Mouse (Mus musculus): Measurements from ENCODE around the gene Tyro3. TPM values are rescaled to one million over a fixed set of nuclear protein-coding genes. Genes with fewer than 3 reads are reported as not detected.

Tyro3 gene
- 0.12 TPM in 1 of 2 replicates, not detected in the other for total RNA-seq (2017)

DNA sequence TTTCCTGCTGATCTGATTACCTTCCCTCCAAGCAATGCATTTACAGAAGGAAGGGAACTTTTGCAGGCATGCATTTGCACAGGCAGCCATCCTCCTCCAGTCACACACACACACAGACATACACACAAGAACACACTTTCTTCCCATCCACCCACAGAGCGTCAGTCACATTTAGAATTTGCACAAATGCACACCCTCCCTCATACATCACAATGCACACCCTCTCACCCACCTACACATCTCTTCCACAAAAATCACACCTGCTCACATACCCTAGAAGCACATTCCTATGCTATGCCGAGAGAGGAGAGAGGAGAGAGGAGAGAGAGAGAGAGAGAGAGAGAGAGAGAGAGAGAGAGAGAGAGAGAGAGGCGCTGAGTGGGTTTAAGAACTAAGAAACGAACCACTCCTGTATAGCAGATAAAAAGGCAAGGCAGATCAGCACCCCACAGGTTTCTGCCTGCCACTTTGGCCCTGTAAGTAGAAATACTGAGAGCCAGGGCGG lies at the start of gene Tyro3:
TSS of gene Tyro3 (plus strand) at position 455 of the 505 bp plus-strand sequence.
- no peak for ATAC-seq (ENCODE audit: extremely low read depth, insufficient number of reproducible peaks, low FRiP score, poor library complexity, severe bottlenecking)

DNA sequence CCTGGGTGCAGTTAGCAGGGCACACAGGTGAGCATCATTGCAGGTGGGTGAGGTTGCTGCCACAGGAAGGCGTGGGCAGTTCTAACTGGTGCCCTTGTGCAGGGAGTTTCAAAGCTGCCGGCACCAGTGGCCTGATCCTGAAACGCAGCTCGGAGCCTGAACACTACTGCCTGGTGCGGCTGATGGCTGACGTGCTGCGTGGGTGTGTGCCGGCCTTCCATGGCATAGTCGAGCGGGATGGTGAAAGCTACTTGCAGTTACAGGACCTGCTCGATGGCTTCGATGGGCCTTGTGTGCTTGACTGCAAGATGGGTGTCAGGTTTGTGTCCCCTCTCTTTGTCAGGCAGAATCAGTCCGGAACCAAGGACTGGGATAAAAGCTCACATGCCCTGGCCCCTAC lies 48.3 kb upstream of the Tyro3 start:
- no peak for ATAC-seq (ENCODE audit: extremely low read depth, insufficient number of reproducible peaks, low FRiP score, poor library complexity, severe bottlenecking)

DNA sequence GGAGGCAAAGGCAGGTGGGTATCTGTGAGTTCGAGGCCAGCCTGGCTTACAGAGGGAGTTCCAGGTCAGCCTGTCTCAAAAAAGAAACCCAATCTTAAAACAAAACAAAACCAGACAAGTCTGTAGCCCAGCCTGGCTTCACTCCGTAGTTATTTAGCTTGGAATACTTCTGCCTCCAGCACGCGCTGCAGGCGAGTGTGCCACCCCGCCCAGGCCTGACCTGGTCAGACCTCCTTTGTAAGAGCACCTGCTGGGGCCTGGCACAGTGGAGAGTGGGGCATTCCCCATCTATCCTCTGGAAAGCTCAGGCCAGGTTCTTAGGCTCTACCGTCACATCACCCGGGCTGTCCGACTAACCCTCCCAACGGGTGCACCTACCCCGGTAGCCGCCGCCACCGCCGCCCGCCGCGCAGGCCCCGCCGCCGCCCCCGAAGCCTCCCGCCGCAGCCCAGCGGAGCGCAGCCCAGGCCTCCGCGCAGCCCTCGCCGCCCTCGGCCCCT lies 39.9 kb upstream of the Tyro3 start:
- ATAC-seq (ENCODE audit: extremely low read depth, insufficient number of reproducible peaks, low FRiP score, poor library complexity, severe bottlenecking): no peak

DNA sequence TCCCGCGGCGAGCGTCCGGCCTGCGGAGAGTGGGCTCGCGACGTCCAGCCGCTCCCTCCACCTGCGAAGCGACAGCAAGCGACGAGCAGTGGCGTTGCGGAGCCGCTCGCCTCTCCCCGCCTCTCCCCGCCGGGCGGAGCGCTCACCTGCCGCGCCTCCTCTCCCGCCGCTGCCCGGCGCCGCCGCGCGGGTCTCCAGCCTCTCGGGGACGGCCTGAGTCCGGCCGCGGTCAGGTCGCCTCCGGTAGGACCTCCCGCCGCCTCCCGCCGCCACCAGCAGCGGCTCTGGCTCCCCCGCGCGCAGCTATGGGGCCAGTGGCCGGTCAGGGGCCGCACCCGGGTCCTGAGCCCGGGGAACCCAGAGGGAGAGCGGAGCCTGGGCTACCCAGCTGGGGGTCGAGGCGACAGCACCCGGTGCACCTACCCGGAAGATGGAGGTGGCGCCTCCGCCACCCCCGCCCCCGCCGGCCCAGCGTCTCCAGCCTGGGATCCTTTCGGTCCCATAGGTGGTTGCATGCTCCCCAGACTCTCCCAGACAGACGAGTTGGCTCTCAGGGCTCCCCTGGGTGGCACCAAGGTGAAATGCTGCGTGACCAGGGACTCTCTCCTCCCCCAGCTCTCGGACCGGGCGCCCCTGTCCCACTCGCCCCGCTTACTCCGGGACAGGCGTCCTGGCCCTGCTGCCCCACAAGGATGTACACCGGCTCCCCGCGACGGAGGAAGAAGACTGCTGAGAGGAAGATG lies 39.3 kb upstream of the Tyro3 start:
- ATAC-seq (ENCODE audit: extremely low read depth, insufficient number of reproducible peaks, low FRiP score, poor library complexity, severe bottlenecking): 0 out of 2 replicates have a peak, but pooled peaks have one; percentile 6

DNA sequence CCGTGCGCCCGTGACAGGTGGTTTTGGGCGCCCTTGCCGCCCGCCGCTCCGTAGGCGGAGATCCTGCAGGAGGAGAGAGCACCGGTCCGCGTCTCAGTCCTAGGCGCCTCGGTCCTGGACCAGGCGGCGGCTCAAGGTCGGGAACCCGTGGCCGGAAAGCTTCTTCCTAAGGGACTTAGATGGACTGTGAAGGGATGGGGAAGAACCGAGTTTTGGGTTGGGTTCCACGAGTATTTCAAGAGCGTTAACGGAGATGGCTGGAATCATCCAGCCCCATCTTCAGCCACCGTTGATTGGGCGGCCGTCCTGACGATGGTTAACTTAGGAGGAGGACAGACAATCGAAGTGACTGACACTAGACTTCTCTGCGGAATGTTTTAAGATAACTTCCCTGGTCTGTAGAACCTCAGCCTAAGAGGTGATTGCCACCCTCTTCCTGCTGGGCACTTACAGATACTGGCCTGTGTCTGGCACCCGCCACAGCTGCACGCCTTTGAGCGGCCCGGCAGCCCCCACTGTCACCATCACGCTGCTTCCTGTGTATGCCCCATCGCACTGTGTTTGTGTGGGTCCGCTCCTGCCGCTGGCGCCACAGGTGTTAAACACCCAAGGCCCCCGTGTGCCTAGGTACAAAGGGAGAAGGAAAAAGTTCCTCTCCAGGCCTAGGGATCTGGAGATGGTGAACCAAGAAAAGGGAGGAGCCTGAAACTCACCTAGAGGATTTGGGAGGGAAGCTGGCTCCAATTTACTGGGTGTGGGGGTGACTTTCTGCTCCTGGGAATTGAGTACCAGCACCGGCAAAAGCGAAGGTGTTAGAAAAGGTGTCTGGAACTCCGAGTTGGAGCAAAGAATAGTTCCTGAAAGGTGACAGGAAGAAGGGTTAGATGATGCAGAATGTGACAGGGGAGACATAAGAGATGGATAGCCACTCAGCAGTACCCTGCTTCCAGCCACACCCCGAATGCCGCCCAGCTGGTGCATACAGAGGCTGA lies 38.4 kb upstream of the Tyro3 start:
- ATAC-seq (ENCODE audit: extremely low read depth, insufficient number of reproducible peaks, low FRiP score, poor library complexity, severe bottlenecking): peak; percentile 45; the same call in 1 of the 2 replicates

DNA sequence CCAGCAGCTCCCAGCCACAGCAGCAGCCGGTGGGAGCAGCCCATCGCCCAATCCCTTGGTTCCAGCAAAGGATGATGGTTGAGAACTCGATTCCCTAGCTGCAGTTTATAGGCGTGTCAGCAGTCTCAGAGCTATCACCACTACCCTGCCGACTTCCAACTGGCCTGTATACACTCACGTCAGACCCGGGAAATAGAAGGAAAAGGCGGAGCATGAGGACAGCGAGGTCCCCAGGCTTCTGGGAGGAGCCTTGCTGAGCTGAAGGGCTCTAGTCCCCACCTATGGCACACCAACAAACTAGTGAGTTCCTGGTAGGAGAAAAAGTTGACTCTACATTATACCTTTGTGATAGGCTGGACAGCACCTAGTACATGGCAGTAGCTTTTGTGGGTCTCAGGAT lies 37.3 kb upstream of the Tyro3 start, which contains the start of gene Ltk:
TSS of gene Ltk (minus strand) at position 181 of the 400 bp plus-strand sequence.
- ATAC-seq (ENCODE audit: extremely low read depth, insufficient number of reproducible peaks, low FRiP score, poor library complexity, severe bottlenecking): no peak

DNA sequence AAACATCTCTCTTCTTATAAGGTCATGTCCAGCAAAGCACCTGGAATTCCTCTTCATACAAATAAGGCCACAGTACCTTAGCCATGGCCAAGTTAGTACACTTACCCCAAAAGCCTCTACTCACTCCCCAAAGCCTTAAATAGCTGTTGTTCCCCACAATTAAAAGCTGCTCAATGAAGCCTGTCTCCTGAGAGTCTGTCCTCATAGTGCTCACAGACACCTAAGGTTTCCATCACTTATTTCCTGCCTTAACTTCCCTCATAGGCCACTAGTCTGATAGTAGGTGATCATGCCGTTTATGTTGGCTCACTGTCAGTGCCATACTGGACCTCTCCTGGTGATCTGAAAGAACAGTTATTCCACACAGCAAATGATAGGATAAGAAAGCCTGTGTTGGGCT lies 35.3 kb upstream of the Tyro3 start:
- peak; percentile 28; the same call in 1 of the 2 replicates for ATAC-seq (ENCODE audit: extremely low read depth, insufficient number of reproducible peaks, low FRiP score, poor library complexity, severe bottlenecking)

DNA sequence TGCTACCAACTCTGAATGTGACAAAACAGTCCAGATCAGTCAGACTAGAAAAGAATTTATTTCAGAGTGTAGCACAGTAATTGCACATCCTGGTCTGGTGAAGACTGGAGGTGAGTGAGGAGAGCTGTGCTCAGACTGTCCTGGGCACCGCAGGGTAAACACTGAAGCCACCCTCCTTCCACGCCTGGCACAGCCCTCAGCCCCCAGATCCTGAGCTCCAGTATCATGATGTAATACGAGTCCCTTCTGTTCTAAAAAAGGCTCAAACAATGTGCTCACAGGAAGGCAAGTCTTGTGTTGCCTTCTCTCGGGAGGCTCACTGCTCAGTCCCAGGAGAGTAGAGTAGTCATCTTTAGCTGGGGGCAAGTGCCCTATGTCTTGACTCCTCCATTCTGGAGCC lies 33.6 kb upstream of the Tyro3 start:
- ATAC-seq (ENCODE audit: extremely low read depth, insufficient number of reproducible peaks, low FRiP score, poor library complexity, severe bottlenecking): no peak

DNA sequence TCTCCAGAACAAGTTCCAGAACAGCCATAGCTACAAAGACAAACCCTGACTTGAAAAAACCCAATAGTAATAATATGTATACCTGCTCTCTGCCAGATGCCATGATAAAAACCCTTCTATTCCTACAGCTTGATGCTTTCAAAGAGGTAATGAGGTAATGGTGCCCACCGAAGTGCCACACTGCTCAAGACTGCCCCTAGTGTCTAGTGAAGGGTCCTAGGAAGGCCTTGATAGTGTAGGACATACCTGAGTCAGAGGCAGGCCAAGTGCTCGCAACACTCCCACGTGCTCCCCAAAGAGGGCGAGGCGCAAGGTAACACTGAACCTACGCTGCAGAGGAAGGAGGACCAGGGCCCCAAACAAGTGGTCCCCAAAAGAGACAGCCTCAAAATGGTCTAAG lies 30.3 kb upstream of the Tyro3 start:
- ATAC-seq (ENCODE audit: extremely low read depth, insufficient number of reproducible peaks, low FRiP score, poor library complexity, severe bottlenecking): no peak

DNA sequence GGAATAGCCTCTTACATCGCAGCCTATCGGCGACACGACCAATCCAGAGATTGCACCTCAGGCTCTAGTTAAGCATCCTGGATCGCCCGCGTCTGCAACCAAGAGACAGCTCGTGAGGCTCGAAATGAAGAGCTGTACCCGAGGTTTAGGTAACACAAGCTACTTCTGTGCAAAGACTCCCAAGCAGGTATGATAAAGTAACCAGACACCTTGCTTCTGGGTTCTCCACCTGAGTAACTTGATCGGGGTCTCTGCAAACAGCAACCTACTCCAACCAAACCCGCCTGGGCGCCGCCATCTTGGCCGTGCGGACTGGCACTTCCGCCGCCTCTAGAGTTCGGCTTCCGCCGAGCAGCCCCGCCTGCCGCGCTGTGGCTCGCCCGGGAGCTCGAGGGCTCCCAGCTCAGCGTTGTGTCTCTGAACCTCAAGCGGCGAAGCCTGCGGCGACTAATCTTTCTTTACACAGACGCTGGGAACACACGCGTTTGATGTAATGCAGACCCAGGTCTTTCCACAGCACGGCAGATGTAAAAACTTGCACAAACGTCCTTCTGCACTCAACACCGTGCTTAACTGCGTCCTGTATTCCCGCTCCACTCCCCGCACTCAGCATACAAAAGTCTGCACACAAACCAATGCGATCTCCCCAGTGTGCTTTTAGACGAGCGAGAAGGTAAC lies 10.2 kb upstream of the Tyro3 start, which contains the start of gene Rpap1:
TSS of gene Rpap1 (minus strand) at position 332 of the 678 bp plus-strand sequence.
- peak; percentile 86 for ATAC-seq (ENCODE audit: extremely low read depth, insufficient number of reproducible peaks, low FRiP score, poor library complexity, severe bottlenecking)

DNA sequence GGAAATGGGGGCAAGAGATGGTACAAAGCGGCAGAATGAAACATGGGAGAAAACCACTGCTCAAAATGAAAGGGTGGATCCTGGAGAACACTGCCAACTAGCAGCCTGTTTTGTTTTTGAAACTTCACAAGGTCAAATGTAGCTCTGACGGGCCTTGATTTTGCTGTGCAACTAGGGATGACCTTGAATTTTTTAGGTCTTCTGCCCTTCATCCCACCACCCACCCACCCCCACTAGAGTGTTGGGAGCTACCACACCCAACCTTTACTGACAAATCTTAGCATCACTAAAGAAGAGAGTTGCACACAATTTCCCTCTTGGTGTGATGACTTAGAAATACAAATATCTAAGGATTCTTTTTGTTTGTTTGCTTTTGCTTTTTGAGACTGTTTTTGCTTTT lies 7.5 kb upstream of the Tyro3 start:
- no peak for ATAC-seq (ENCODE audit: extremely low read depth, insufficient number of reproducible peaks, low FRiP score, poor library complexity, severe bottlenecking)

DNA sequence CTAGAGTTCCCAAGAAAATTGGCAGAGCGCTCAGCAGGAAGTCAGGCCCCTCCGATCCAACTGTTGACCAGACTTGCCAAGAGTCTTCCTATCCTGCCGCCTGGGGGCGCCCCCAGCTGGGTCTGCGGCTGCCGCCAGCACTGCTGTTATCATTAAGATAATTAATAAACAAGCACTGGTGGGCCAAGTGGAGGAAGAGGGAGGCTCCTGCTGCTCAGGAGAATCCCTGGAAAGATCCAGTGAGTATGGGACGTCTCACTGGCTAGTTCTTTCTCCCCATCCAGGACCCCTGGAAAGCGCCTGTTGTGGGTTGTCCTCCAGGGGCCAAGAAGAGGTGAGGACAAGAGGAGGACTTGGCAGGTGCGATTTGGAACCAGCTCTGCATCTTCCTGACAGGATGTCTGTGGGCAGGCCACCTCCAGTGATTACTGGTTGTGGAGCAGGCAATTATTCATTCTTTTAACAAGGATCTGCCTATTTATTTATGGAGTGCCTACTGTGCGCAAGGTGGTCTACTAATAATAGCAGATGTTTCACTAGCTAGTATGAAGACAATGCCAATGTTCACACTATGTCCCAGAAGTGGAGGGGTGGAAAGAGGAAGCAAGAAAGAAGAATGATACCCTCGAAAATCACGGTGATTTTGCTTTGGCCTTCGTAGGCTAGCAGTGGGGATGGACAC lies 854 bp downstream of the Tyro3 start:
- ATAC-seq (ENCODE audit: extremely low read depth, insufficient number of reproducible peaks, low FRiP score, poor library complexity, severe bottlenecking): no peak

DNA sequence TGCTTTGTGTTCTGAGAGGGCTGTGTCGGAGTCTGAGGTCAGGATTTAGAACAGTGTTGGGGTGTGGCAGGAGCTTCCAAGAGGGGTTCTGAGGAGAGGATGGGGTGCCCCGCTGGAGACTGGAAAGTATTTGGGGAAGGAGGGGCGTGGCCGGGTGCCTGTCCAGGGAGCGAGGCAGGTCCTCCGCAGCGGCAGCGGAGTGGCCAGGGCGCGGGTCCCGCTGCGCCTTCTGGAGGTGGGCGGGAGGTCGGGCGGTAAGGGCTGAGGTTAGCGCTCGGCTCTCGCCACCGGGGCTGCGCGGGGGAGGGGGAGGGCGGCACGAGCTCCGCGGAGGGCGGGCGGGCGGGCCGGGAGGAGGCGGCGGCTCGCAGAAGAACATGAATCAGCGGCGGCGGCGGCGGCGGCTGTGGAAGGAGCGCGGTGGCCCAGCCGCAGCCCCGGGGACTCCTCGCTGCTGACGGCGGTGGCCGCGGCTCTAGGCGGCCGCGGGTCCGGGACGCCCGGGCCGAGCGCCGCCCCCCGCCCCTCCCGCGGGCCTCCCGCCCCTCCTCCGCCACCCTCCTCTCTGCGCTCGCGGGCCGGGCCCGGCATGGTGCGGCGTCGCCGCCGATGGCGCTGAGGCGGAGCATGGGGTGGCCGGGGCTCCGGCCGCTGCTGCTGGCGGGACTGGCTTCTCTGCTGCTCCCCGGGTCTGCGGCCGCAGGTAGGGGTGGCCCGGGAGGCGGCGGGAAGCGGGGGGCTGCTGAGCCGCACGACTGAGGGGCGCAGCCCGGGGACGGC lies 1.8 kb downstream of the Tyro3 start:
- ATAC-seq (ENCODE audit: extremely low read depth, insufficient number of reproducible peaks, low FRiP score, poor library complexity, severe bottlenecking): 0 out of 2 replicates have a peak, but pooled peaks have one; percentile 5

DNA sequence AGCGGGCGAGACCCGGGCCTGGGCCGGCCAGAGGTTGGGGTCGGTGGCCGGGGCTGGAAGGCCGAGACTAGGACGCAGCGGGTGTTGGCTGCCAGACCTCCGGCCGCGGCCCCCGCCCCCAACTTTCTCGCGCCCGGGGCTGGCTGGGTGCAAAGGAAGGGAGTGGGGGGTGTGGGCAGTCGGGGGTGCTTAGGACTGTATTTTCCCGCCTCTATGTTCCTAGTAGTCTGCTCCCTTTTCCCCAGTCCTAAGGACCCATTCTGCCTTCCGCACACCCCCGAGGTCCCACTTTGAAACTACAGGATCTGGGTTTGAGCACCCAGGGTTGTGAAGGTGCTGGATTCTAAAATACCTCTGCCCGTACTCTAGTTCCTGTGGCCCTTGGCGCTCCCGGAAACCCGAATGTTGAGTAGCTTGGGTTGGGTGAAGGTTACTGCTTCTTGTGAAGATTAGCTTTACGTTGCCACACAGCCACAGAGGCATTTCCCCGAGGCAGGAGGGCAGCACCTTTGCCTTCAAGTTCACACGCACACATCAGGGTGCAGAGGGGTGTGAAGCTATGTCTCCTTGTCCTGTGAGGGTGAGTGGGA lies 2.5 kb downstream of the Tyro3 start:
- ATAC-seq (ENCODE audit: extremely low read depth, insufficient number of reproducible peaks, low FRiP score, poor library complexity, severe bottlenecking): peak; percentile 11; the same call in 1 of the 2 replicates

DNA sequence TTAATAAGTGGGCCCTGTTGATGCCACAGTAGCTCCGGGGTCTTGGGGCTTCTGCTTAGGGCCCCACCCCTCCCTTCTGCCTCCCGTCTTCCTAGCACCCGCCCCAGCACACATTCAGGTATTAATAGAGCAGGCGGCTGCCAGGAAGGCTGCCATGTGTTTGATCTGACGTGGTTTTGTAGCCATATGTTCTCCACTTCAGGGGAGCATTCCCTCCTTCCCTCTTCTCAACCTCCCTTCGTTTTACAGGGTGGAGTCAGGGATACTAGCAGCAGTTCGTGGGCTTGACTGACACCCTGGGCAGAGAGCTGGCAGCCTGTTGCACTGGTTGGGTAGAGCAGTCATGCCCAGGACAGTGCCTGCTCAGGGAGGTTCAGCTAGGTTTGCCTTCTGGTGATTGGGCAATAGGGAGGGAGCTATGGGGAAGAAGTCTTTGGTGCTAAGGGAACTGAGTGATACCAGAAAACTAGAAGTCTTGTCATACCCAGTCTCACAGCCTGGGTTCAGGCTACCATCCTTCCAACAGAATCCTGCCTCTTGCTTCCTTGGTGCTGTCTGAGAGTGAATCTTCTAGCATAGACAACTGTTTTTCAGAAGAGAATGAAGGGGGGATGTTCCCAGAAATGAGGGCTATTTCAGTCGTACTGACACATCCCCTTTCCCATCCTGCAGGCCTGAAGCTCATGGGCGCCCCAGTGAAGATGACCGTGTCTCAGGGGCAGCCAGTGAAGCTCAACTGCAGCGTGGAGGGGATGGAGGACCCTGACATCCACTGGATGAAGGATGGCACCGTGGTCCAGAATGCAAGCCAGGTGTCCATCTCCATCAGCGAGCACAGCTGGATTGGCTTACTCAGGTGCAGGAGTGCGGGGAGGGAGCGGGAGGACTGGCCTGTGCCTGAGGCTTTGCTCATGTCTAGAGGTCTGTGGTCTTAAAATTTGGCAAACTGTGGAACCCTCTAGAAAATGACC lies 3.6 kb downstream of the Tyro3 start:
- ATAC-seq (ENCODE audit: extremely low read depth, insufficient number of reproducible peaks, low FRiP score, poor library complexity, severe bottlenecking): no peak

All from neutrophil, adult 5-6 weeks (primary cell).